Mouse (Mus musculus): Measurements from ENCODE around the gene Utp14b.

GRCm38 (mm10) chr1:78642197-78642596 lies 15.6 kb upstream of the Utp14b start:
- TF ChIP-seq CTCF (IDR thresholded peaks at IDR 0.05; ENCODE audit: low read depth, low read length) = no peak
- TF ChIP-seq POLR2AphosphoS5 (IDR thresholded peaks at IDR 0.05; ENCODE audit: insufficient replicate concordance, low read depth, low read length) = no peak
- no peak for TF ChIP-seq TAL1 (conservative IDR thresholded peaks at IDR 0.05; ENCODE audit: low read depth, low read length)
- TF ChIP-seq GATA1 (IDR thresholded peaks at IDR 0.05; ENCODE audit: borderline replicate concordance, low read length) = no peak

Measured in G1E (cell line).